Mouse (Mus musculus) olfactory bulb, adult 2 months (tissue): ENCODE measurements at regions not wholly inside any gene's neighbourhood (a gene's known extent, or its start where the extent isn't known, plus 50 kb on each side); places are given as distances from the start of the nearest gene placed in this dataset.

Experiments
- CTCF ChIP-seq: fragments of 200-500 bp; IDR thresholded peaks from 2 replicates; pipeline ENCODE4 v1.5.1; 2012; ENCODE audit warnings: low read depth, mild to moderate bottlenecking, low read length, moderate library complexity; ENCODE audit not compliant: insufficient read depth
- POLR2A ChIP-seq: fragments of 200-500 bp; IDR thresholded peaks from 2 replicates; pipeline ENCODE4 v1.6.1; 2012; ENCODE audit warnings: mild to moderate bottlenecking, low read depth, low read length, moderate library complexity; ENCODE audit not compliant: insufficient read depth

DNA sequence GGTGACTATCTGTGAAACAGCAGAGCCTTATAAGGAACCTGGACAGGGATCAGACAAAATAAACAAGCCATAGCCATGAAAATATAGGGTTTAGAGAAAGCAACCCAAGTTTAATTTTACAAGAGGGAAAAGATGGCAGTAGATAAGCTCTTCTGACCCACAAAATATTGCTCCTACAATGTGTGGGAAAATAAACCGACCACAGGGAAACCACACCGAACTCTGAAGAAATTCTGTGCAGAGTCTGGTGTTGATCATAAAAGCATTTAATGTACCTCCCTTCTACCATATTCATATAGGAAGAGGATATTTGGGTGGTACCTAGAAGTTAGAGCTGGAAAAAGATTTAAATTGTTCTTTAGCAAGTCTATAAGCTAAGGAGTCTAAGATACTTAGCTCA lies 146.3 kb downstream of the Ndfip2 start:
- TF ChIP-seq CTCF (no peak), POLR2A (no peak)
